Mouse (Mus musculus) layer of hippocampus, adult 9-11 months (tissue): ENCODE results near the gene Kbtbd12.

Experiments used
- DNase-seq: peaks from one replicate; pipeline ENCODE4 v3.0.0; 2022

The Kbtbd12 gene

DNA sequence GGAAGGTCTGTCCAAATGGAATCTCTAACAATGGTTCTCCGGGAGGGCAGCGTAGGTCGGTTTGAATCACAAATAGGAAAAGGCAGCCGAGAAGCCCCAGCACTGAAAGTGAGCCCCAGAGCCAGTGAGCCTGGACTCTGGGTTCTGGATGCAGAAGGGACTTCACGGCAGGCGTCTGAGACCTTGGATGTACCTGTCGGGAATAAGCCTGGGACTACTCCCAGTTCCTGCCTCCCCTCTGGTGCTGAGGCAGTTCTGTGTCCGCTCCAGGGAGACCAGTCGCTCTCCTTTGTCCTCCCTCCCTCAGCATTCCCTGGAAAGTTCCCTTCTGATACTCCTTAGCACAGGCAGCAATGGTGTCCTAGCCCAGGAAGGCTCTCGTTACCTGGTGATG, 92.4 kb downstream of the Kbtbd12 start:
- DNase-seq, result no peak

DNA sequence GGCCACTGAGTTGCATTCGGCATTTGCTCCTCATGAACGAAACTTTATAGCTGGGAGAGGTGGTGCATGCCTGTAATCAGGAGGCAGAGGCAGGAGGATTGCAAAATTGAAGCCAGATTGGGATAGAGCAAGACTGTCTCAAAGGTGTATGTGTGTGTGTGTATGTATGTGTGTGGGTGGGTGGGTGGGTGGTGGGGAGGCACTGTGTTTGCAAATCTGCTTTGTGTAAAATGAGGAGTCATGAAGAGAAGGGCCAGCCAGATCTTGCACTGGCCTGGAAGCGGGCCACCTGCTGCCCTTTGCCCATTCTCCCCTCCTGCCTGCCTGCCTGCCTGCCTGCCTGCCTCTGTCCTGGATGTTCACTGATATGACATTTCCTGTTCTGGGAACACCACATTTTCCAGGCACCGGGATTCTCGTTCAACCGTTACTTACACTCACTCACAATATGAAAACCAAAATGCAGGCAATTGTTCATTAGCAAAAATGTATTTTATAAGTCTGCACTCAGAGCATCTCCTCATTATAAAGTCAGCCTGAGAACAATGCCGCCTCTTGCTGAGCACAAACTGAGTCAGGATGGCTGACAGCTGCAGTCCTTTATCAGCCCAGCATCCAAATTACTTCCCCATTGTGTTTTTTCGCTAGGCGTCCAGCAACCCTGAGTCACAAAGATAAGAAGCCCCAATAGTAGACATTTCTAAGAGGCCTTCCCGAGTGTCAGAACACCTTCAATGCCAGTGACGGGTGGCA, 92.9 kb downstream of the Kbtbd12 start:
- no peak for DNase-seq

DNA sequence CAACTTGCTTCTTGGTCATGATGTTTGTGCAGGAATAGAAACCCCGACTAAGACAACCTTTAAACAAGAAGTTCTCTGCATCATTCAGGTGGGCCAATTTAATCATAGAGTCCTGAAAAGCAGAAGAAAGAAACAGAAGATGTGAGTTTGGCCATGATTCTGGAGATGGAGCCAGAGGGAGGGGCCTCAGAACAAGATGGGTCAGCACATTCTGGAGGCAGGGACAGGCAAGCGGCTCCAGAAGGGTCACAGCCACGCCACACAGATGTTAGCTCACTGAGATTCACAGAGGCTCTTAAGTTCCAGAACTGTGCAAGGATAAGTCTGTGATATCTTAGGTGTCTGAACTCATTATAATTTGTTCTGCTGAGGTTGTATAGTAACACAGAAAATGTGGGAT, 93.5 kb downstream of the Kbtbd12 start:
- DNase-seq, result no peak

DNA sequence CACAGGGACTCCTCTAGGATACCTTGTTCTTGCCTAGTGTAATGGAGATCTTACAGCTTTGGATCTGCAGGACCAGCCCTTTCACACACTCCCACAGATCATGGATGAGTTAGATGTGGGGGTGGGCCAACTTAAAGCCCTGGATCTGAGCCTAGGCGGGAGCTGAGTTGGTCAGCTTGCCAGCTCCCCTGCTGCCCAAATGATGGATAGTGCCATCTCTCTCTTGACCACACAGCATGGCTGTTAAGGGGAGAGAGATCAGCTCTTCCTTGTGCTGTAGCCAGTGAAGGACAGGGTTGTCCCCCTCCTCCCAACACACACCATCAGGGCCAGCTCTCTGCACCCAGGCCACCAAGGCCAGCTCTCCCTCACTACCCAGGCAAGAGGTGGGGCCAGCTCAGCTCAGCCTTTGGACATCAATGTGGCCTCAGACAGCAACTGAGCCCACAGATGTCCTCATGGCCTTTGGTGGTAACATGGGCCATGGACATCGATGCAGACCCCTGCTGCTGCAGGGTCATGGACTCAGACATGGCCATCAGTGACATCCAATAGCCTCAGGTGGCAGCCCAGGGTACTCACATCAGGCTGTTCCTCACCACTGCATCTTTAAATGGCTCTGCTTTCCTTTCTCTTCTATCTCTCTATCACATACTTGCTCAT, 97.5 kb downstream of the Kbtbd12 start:
- no peak for DNase-seq

DNA sequence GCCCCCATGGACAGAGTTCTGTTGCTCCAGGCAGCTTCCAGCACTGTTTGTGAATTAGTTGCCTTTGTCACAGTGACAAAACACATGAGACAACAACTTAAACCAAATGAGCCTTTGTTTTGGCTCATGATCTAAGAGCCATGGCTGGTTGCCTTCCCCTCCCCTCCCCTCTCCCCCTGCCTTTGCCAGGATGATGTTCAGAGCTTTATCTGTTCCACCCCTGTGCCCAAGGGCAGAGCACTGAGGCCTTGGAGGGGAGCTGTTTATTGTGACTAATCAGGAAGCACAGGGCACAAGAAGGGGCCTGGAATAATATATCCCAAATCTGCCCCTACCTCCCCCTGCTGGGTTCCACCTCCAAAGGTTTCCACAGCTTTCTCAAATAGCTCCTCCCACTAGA, 107.4 kb downstream of the Kbtbd12 start:
- peak; percentile 47 for DNase-seq

DNA sequence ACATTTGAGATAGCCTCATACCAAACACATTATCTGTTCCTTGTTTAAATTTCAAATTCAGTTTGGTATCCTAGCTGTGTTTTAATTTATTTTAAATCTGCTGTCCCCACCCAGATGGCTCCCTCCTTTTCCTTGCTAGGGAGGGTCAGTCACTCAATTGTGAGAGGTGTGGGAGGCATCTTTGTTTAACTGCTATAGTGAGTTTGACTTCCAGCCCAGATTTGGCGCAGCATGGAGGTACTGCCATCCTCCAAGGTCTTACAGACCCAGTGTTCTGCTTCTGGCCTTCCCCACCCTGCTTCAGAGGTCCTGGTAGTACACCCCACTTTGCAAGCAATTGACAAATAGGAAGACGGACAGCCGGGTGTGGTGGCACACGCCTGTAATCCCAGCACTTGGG, 113.7 kb downstream of the Kbtbd12 start:
- DNase-seq, result no peak

DNA sequence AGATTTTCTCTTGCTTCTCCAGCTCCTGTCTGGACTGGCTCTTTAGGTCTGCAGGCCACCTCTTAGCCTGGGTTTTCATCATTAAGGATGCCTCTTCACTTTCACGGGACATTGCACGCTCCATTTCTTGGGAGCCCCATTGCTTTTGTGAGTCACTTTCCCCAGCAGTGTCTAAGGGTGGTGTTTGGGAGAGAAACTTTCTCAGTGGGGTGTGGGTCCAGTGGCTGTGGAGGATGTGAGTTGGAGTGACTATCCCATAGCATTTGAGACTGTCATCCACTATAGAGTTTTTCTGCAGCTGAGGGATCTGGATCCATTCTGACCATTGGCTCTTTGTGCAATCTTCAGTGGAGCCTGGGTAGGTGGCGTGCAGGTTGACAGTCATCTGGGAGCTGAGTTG, 114.3 kb downstream of the Kbtbd12 start:
- DNase-seq, result no peak

DNA sequence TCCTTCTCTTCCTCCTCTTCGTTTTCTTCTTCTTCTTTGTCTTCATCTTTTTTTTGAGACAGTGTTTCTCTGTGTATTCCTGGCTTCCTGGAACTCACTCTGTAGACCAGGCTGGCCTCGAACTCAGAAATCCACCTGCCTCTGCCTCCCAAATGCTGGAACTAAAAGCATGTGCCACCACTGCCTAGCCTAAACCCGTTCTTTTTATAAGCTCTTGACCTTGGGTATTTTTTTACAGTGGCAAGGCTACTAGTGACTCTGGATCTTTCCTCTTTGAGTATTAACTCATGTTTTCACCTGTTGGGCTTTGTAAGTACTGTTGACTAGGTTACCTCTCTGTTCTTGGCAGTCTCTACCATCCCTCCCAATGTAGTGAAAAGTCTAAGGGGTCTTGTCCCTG, 114.7 kb downstream of the Kbtbd12 start:
- DNase-seq, result no peak

DNA sequence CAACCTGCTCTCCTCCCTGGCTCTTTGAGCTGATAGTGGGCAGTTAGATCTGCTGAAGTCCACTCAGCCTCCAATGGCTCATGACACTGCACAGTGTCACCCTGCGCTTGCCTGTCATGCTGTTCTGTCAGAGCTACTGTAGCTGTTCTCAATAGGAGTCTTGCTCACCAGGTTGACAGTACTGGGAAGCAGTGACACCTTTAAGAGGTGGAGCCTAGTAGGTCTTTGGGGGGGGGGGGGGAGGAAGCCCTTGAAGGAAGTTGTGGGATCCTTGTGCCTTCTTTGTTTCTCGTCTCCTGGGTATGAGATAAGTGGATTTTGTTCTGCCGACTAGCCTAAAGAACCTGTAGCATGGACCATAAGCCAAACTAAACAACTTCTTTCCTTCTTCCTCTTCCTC, 115.1 kb downstream of the Kbtbd12 start:
- DNase-seq, result no peak

DNA sequence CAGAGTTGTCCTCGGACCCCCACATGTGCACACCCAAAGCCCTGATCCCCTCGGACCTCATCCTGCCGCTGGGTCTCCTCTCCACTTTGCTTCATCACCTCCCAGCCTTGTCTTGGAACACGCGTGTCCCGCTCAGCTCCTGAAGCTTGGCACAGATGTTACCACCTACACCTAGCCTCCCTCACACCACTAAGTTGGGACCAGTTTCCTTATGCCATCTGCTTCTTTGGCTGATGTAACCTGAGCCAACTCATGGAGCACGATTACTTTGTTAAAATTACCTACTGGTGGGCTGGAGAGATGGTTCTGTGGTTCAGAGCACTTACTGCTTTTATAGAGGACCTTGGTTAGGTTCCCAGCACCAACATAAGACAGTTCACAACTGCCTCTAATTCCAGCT, 115.9 kb downstream of the Kbtbd12 start:
- peak; percentile 56 for DNase-seq

DNA sequence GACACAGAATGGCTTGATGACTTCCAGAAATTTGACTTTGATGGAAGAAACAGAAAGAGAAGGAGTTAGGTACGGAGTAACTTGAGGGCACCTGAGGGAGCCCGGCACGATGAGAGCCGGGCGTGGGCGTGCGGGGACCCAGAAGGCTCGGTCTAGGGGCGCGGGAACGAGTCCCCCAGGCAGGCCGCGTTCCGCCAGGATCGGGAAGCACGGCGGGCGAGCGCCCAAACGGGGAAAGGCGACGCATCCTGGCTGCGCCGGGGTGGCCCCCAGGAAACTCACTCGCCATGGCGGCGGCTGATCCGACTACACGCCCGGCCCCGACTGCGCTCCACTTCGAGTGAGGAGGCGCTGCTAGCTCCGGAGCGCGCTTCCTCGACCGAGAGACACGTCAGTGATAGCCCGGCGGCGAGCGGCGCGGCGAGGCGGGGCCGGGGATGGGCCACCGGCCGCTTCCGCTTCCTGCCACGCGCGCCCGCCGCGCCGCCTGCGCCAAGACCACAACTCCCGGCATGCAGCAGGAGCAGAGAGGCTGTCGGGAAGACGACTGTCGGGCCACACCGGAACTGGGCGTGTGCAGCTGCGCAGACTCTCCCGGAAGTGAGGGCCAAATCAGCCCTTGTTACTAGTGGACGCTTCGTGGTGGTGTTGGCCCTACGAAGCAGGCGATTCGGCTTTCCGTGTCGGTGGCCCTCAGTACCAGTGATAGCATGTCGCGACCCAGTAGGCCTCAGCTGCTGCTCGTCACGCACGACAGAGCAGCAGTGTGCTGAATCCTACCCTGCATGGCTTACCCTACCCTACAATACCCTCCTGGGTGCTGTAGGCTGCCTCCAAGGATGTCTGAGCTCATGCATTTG, 119.1 kb downstream of the Kbtbd12 start, which contains the start of gene Sec61a1:
TSS of gene Sec61a1 (minus strand) at position 502 of the 860 bp plus-strand sequence.
- DNase-seq, result peak; percentile 97

DNA sequence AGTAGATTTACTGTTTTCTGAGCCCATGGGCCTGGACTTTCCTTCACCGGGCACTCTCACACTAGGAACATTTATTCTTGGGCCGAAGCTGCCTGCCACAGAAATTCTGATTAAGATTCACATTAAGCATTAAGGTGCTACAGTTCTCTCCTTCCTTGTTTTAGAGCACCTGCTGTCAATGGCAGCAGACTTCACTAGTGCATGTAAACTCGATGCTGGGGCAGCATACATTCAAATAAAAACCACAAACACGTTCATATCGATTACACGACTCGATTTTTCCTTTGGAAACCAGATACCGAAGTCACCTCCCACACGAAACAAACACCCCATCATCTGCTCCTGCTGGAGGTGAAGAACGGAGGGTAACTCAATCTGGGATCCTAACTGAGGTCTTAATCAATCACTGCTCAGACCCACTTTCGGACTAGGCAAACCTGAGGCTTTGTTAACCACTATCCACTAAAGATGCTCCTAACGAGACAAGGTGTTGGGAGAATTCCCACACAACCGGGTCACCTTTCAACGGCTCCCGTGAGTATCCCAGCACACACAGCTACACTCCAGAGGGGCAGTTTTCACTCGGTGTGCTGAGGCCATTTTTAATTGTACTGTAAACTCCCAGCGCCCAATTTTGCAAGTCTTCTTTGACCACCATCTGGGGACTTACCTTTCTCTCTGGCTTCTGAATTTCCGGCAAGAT, 119.9 kb downstream of the Kbtbd12 start:
- no peak for DNase-seq

DNA sequence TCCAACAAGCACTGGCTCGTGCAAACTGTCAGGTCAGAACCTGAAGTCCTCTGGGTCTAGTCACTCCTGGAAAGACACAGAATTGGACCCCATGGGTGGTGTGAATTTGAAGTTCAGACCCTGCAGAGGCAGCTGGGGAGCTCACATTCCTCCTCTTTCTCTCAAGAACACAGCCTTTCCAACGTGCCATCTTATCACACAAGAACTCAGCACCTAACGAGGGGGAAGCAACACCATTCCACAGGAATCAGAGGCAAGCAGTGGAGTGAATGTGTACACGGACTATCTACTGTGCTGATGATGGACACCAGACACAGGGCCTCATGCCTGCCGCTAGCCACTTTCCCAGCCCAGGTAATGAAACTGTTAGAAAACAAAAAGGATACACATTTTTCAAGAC, 121.1 kb downstream of the Kbtbd12 start:
- DNase-seq, result no peak

DNA sequence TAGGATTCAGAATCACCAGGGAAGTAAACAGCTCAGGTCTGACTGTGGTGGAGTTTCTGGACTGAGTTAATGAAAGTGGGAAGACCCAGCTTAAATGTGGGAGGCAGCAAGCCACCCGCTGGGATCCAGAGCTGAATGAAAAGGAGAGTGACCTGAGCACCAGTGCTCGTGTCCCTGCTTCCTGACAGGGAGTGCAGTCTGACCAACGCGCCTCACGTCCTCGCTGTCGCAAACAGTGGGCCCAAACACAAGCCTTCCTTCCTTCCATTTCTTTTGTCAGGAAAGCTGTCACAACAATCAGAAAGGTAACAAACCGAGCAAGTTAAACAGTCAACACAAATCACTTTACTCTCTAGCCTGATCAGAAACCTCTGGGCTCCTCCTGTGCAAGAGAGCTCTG, 121.8 kb downstream of the Kbtbd12 start:
- no peak for DNase-seq

DNA sequence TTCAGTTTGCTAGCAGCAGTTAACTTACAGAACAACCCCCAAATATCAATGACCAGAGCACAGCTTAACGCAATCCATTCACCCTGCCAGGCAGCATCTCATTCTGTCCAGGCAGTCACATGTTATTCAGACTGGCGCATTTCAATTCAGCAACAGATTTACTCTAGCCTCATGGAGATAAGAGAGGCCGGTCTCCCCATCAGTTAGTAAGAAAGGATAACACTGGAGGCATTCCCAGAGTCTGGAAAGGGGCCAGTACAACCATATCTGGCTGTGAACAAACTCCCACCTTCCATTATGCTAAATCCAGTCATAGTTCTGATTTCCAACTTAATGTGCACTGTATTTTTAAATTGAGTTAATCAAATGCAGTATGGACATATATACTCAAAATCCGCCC, 123.2 kb downstream of the Kbtbd12 start:
- DNase-seq, result peak; percentile 65

DNA sequence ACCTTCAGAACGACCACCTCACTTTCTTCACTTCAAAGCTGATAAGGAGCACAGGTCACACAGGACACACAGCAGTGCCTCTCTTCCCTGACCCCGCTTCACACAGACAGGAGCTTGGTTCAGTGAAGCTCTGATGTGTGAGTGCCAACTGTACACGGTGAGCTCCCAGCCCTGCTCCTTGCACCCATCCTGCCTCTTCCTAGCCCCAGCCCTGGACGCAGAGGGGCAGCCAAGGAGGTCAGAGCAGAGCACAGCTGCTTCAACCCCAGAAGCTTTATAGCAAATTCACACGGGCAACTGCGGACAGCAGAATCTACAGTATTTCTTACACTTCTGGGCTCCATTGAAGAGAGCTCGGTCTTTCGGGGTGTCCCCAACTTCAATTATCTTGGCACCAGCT, 123.8 kb downstream of the Kbtbd12 start:
- DNase-seq, result no peak

DNA sequence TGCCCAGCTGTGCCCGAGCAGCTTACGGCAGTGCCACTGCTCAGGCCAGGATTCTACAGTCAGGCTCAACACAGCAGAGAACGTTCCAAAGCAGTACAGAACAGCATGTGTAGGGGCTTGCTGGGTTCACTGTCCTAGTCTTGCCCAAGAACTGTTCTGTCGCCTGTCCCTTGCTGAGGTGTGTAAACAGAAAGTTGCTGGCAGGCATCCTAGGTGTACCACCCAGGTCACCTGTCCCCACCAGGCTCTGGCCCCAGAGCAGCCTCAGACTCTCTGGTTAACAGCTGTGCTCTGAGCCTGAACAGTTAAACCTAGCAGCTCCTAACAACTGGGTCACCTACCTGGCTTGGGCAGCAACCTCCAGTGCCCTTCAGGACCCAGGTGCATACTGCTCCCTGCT, 134.7 kb downstream of the Kbtbd12 start:
- no peak for DNase-seq

DNA sequence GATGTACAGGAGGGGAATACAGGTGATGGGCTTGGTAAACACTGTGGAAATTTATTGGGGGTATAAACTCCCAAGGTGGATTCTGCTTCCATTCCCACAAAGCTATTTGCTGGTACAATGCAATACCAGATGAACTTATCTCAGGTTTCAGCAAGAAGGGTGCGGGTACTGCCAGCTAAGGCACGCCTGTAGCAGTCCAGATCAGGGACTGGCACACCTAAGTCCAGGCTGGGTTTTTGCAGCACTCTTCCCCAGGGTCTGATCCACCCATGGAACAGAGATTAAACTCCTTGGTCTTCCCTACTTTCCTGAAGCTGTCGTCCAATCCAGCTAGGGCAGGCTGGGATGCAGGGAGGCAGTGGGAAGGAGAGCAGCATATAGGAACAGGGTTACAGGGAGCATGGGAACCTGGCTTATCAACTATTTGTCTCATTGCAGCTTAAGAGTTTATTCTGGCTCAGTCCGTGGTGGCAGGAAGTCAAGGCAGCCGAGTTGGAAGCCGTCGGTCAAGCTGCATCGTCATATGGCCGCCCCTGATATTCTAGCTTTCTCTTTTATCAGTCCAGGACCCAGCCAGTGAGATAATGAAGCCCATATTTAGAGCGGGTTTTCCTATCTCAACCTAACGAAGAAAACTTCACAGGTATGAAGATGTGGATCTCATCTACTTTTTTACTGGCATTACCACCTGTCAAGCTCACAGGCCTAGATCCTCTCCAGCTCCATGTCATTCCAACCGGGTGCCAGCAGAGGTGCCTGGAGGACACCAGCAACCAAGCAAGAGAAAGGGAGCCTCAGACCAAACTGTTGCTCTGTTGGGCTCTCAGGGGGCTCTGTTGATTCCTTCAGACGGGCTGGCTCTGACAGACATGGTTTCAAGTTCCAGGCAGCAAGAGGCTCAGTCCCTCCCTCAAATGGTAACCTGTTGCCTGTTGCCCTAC, 135.4 kb downstream of the Kbtbd12 start:
- no peak for DNase-seq

DNA sequence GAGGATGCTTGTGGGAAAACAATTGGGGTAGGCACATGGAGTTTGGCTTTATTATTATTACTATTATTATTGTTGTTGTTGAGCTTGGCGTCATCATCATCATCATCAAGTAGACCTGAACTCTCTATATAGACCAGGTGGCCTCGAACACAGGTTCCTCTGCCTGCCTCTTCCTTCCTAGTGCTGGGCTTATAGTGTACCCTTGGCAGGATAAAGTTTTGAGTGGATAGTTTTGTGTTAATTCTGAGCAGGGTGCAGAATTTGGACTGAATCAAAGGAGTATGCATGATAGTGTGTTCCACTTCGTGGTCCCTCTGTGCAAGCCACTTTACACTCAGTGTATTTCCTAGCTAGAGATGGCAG, 137.4 kb downstream of the Kbtbd12 start:
- no peak for DNase-seq

DNA sequence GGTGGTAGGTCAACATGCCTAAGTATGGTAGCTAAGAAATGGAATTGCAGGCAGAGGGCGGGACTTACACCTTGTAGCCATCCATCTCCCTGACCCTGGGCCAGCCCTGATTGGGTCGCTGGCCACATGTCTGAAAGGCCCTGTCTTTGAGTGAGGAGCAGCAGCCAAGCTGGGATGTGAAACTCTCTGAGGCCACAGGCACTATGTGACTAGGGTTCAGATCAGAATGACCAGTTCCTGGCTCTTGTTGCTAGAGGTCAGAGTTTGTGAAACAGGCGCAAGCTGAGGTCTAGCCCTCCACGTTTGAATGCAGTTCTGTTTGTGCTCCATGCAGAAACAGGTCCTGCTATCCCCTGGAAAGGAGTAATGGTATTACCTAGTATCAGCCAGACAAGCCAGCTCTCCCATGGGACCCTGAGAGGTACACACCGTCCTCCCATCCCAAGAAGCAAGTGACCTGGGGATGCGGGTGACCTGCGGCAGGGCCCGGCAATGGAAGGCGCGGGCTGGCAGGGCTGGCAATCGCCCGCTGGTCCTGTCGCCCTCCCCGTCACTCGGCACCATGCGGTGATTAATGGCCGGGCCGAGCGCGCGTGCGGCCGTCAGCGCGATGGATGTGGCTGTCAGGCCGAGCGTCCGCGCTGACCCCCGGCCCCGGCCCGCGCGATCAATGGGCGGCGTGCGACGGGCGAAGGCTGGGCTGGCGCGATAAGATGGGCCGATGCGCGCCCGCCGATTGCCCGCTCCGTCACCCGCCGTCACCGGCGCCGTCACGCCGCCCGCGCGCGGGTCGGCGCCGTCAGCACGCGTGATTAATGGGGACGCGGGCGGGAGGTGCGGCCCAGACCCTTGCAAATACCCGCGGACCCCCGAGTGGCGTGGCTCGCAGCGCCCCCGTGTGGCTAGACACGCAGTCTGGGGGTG, 138.0 kb downstream of the Kbtbd12 start:
- no peak for DNase-seq
